Mouse (Mus musculus): Measurements from ENCODE around the gene Scel. TPM values are rescaled to one million over a fixed set of nuclear protein-coding genes. Genes with fewer than 3 reads are reported as not detected.

The Scel gene
- polyA plus RNA-seq, 3 experiments from 2014 or later, result 0.23 to 0.24 TPM; not detected in 1

- ATAC-seq, result no peak
Observed at GRCm38 (mm10) chr14:103515419-103515818, 2.3 kb downstream of the Scel start.

GRCm38 (mm10) chr14:103526286-103526685, 13.1 kb downstream of the Scel start:
- no peak for ATAC-seq

GRCm38 (mm10) chr14:103529733-103530367, 16.7 kb downstream of the Scel start:
- ATAC-seq, result no peak

- no peak for ATAC-seq
Observed at GRCm38 (mm10) chr14:103531722-103532341, 18.7 kb downstream of the Scel start.

- ATAC-seq, result no peak
Observed at GRCm38 (mm10) chr14:103535511-103536024, 22.4 kb downstream of the Scel start.

- no peak for ATAC-seq
Observed at GRCm38 (mm10) chr14:103536334-103536733, 23.2 kb downstream of the Scel start.

GRCm38 (mm10) chr14:103537355-103538056, 24.4 kb downstream of the Scel start:
- peak; percentile 56 for ATAC-seq

- no peak for ATAC-seq
Observed at GRCm38 (mm10) chr14:103539796-103540195, 26.7 kb downstream of the Scel start.

GRCm38 (mm10) chr14:103541679-103542078, 28.5 kb downstream of the Scel start:
- ATAC-seq, result no peak

- ATAC-seq, result no peak
Observed at GRCm38 (mm10) chr14:103543304-103544079, 30.4 kb downstream of the Scel start.

- no peak for ATAC-seq
Observed at GRCm38 (mm10) chr14:103545734-103546133, 32.6 kb downstream of the Scel start.

GRCm38 (mm10) chr14:103546246-103546645, 33.1 kb downstream of the Scel start:
- ATAC-seq, result no peak

- no peak for ATAC-seq
Observed at GRCm38 (mm10) chr14:103548220-103548619, 35.1 kb downstream of the Scel start.

GRCm38 (mm10) chr14:103550480-103550879, 37.3 kb downstream of the Scel start:
- ATAC-seq, result peak; percentile 92

- no peak for ATAC-seq
Observed at GRCm38 (mm10) chr14:103550921-103551320, 37.8 kb downstream of the Scel start.

GRCm38 (mm10) chr14:103551921-103552320, 38.8 kb downstream of the Scel start:
- ATAC-seq, result no peak

- no peak for ATAC-seq
Observed at GRCm38 (mm10) chr14:103552379-103552778, 39.2 kb downstream of the Scel start.

GRCm38 (mm10) chr14:103556609-103557008, 43.5 kb downstream of the Scel start:
- no peak for ATAC-seq

GRCm38 (mm10) chr14:103561383-103562096, 48.4 kb downstream of the Scel start:
- ATAC-seq, result no peak

GRCm38 (mm10) chr14:103567957-103568356, 54.8 kb downstream of the Scel start:
- no peak for ATAC-seq

- no peak for ATAC-seq
Observed at GRCm38 (mm10) chr14:103568433-103568832, 55.3 kb downstream of the Scel start.
